In genomic region chr5:54006845-54007244, GRCm38 (mm10) we compare ENCODE assay signal across 10 mouse cellular contexts.
"Had no signal": no experiment of that assay in that cellular context is flagged by ENCODE, and none has a peak within 500 bp of the region (broad histone marks: within the 10 kb centered on the region; RNA-seq: fewer than 3 reads in every experiment).

No protein-coding gene starts in this region.

- H3K4me2 ChIP-seq: intestine, embryonic 15.5 days; midbrain, embryonic 13.5 days had no signal

- H3K4me3 ChIP-seq: intestine, embryonic 15.5 days; left cerebral cortex, adult 2 months; limb, embryonic 10.5 days; midbrain, embryonic 13.5 days had no signal

- H3K9ac ChIP-seq: intestine, embryonic 15.5 days; midbrain, embryonic 13.5 days had no signal

- DNase-seq: kidney, adult 8-10 months; kidney, postnatal 25 days; lung, adult 18-20 months; thymus, adult 18-20 months; thymus, postnatal 14 days had no signal

- H3K27me3 ChIP-seq: intestine, embryonic 15.5 days; midbrain, embryonic 13.5 days had no signal

- H3K9me3 ChIP-seq: intestine, embryonic 15.5 days; limb, embryonic 10.5 days; midbrain, embryonic 13.5 days had no signal

- H3K4me1 ChIP-seq: intestine, embryonic 15.5 days had no signal

- ATAC-seq: intestine, embryonic 15.5 days; midbrain, embryonic 13.5 days had no signal

- H3K27ac ChIP-seq: intestine, embryonic 15.5 days; left cerebral cortex, adult 2 months; limb, embryonic 10.5 days; midbrain, embryonic 13.5 days; stomach, postnatal 0 days had no signal

- H3K36me3 ChIP-seq: intestine, embryonic 15.5 days; limb, embryonic 10.5 days; midbrain, embryonic 13.5 days had no signal
